Mouse (Mus musculus) neural tube, embryonic 12.5 days (tissue): Measurements from ENCODE around the gene Tex36. TPM values are rescaled to one million over a fixed set of nuclear protein-coding genes. Genes with fewer than 3 reads are reported as not detected.

ENCODE experiments used
- ATAC-seq: fragments of 200-750 bp; cut with Nextera tagmentation; 2 replicates; pipeline ENCODE4 v1.8.0; 2017; ENCODE audit warnings: low read depth, mild to moderate bottlenecking, moderate TSS enrichment, moderate library complexity; ENCODE audit not compliant: low FRiP score
- H3K27ac ChIP-seq: fragments of 300-500 bp; sonication (generic); 2 replicates; pipeline ENCODE4 v1.5.1; 2016
- H3K27me3 ChIP-seq: fragments of 300-500 bp; sonication (generic); replicated peaks from 2 replicates; pipeline ENCODE4 v1.6.1; 2016; ENCODE audit warnings: mild to moderate bottlenecking
- H3K36me3 ChIP-seq: fragments of 300-500 bp; sonication (generic); 2 replicates; pipeline ENCODE4 v1.6.1; 2016; ENCODE audit warnings: mild to moderate bottlenecking
- H3K4me1 ChIP-seq: fragments of 300-500 bp; sonication (generic); 2 replicates; pipeline ENCODE4 v1.6.1; 2016
- H3K4me2 ChIP-seq: fragments of 300-500 bp; sonication (generic); replicated peaks from 2 replicates; pipeline ENCODE4 v1.6.1; 2016; ENCODE audit warnings: mild to moderate bottlenecking
- H3K4me3 ChIP-seq: fragments of 300-500 bp; sonication (generic); 2 replicates; pipeline ENCODE4 v1.5.1; 2016
- H3K9ac ChIP-seq: fragments of 300-500 bp; sonication (generic); 2 replicates; pipeline ENCODE4 v1.6.1; 2016; ENCODE audit warnings: mild to moderate bottlenecking
- H3K9me3 ChIP-seq: fragments of 300-500 bp; sonication (generic); 2 replicates; pipeline ENCODE4 v1.6.1; 2016; ENCODE audit warnings: mild to moderate bottlenecking
- WGBS: fragments of 180-500 bp; shearing (Covaris S2); methylation state at CpG from one replicate; pipeline ENCODE4 v1.1.7; 2016; 5-methylcytosine and 5-hydroxymethylcytosine counted together
- polyA plus RNA-seq: library from polyadenylated mRNA; unstranded; fragments of >200 nt; fragmentation: Nextera tagmentation; extraction: Ambion mirVana; gene quantifications from 2 replicates; pipeline ENCODE4 v1.2.1, GENCODE M21; 2016

Tex36 gene
- not detected in 2 replicates for polyA plus RNA-seq

DNA sequence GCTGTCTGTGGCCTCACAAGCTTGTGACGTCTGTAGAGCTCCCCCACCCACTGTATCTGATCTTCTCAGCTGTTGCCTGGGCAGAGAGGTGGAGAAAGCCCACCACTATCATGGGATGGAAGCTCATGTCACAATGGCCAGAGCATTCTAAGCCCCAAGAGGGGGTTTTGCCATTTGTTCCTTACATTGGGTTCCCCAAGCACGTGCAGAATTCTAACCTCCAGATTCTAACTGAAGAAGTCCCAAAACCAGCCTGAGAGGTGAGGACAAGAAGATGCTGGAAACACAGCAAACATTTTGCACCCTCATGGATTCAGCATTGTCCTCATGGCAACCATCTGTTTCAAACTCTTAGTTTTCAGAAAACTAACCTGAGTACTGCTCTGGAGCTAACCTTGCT is at the start of gene Tex36:
Gene Tex36 (minus strand): TSS at position 101 of the 400 bp plus-strand sequence.
- Histone ChIP-seq H3K9me3 (no peaks in the 10 kb centered on the region), H3K27ac (no peak within 1 kb of the TSS), H3K4me2 (no peak within 1 kb of the TSS), H3K9ac (no peak within 1 kb of the TSS), H3K4me3 (no peak within 1 kb of the TSS), H3K27me3 (no peaks in the 10 kb centered on the region), H3K4me1 (no peaks in the 10 kb centered on the region), H3K36me3 (no peaks in the 10 kb centered on the region)
- no peak for ATAC-seq
- WGBS: 63% methylated on average over 2 of the region's 2 CpGs

DNA sequence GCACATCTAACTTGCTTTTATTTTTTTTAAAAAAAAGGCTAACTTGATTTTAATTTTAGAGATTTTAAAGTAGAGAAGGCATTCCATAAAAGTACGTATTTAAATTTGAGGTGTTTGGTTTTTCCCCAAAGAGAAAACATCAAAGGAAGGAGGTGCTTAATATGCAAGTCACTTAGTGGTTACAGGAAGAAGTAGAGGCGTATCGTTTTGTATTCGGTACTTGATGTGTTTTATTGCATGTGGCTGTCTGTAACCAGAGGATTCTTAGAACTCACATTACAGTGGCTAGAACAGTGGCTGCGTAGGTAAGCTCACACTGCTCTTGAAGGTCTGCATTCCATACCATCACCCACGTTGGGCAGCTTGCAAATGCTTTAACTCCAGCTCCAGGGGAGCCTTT is 43.8 kb upstream of the Tex36 start:
- H3K36me3 ChIP-seq: peaks cover 87% of the 10 kb centered on the region
- H3K9ac ChIP-seq: no peak overlapping the region
- H3K27me3 ChIP-seq: no peaks in the 10 kb centered on the region
- H3K4me3 ChIP-seq: no peak overlapping the region
- ATAC-seq: no peak
- 93% methylated on average over 6 of the region's 6 CpGs for WGBS
- H3K27ac ChIP-seq: no peak overlapping the region
- H3K4me1 ChIP-seq: no peaks in the 10 kb centered on the region
- H3K4me2 ChIP-seq: no peak overlapping the region
- no peaks in the 10 kb centered on the region for H3K9me3 ChIP-seq

DNA sequence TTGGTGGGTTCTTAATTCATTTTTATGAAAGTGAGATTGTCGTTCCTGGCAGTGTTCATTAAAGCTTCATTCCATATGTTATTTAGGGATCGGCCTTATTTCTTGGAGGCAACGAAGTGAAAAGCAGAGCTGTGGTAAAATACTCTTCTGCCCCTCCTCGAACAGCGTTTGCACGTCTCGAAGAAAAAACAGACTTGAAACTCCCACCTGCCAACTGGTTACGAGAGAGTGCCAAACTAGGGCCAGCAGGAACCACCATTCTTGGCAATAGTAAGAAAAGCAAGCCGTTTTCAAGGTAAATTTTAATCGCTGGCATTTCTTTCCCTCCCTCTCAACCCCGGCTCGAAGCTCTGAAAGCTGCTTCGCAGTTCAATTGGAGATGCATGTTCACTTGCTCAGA is 36.9 kb upstream of the Tex36 start:
- H3K9me3 ChIP-seq: no peaks in the 10 kb centered on the region
- ATAC-seq: no peak
- H3K27ac ChIP-seq: no peak overlapping the region
- peaks cover 9% of the 10 kb centered on the region; the same call in 1 of the 2 replicates for H3K4me1 ChIP-seq
- H3K4me2 ChIP-seq: peak overlapping the region; percentile 93
- peaks cover 31% of the 10 kb centered on the region for H3K36me3 ChIP-seq
- no peak overlapping the region for H3K4me3 ChIP-seq
- H3K9ac ChIP-seq: no peak overlapping the region
- no peaks in the 10 kb centered on the region for H3K27me3 ChIP-seq
- WGBS: 92% methylated on average over 13 of the region's 13 CpGs

- H3K4me1 ChIP-seq: peaks cover 9% of the 10 kb centered on the region; the same call in 1 of the 2 replicates
- peak overlapping the region; percentile 93 for H3K4me2 ChIP-seq
- no peaks in the 10 kb centered on the region for H3K9me3 ChIP-seq
- peaks cover 27% of the 10 kb centered on the region for H3K36me3 ChIP-seq
- H3K4me3 ChIP-seq: peak overlapping the region; percentile 76
- no peak for ATAC-seq
- peak overlapping the region; percentile 80 for H3K9ac ChIP-seq
- WGBS: 16% methylated on average over 13 of the region's 13 CpGs
- H3K27ac ChIP-seq: no peak overlapping the region
- no peaks in the 10 kb centered on the region for H3K27me3 ChIP-seq
Measured at GRCm38 (mm10) chr7:133638306-133638705, 36.3 kb upstream of the Tex36 start.

DNA sequence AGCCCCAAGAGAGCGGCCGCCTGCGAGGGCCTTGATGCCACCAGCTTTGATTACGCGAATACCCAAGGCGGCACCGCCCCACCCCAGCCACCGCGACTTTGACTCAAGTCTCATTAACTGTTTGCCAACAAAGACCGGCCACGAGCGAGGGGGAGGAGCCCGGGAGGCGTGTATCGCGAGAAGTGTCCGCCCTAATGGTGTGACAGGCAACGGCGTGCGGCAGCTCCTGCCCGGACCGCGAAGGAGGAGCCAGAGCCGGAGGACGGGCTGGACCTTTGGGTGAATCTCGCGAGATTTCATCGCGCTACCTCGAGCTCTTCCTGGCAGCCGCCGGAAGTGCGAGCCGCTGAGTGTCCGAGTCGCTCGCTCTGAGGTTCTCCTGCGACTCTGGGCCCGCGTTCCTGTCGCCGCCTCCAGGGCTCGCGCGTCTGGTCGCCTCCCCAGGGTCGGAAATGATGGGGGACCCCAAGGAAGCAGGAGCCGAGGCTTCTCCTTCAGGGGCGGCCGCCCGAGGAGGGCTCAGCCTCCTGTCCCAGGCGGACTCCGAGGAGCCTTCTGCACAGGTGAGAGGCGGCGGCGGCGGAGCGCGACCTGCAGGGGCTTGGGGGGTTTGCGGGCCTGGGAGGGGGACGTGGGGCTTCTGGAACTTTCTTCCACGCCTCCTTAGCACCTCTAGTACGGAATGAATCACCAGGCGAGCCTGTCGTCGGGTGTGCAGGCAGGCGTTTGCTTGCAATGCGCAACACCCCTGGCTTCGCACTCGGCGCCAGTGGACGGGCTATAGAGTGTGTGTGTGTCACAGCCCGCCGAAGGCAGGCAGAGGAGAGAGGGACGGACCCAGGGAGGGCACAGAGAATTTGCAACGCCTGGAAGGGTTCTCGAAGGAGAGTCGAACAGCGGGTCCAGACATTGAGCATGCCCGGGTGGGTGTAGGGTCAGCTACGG is 35.7 kb upstream of the Tex36 start, which contains the start of gene Edrf1:
Gene Edrf1 (plus strand): TSS at position 183 of the 945 bp plus-strand sequence.
- peaks cover 20% of the 10 kb centered on the region for H3K36me3 ChIP-seq
- H3K4me2 ChIP-seq: peak within 1 kb of the TSS; percentile 93
- peak; percentile 99 for ATAC-seq
- peak within 1 kb of the TSS; percentile 76 for H3K4me3 ChIP-seq
- no peaks in the 10 kb centered on the region for H3K9me3 ChIP-seq
- peak within 1 kb of the TSS; percentile 68 for H3K27ac ChIP-seq
- H3K9ac ChIP-seq: peak within 1 kb of the TSS; percentile 80
- no peaks in the 10 kb centered on the region for H3K27me3 ChIP-seq
- WGBS: under 1% methylated on average over 81 of the region's 81 CpGs
- peaks cover 9% of the 10 kb centered on the region; the same call in 1 of the 2 replicates for H3K4me1 ChIP-seq

- H3K4me3 ChIP-seq: peak overlapping the region; percentile 76
- 3% methylated on average over 21 of the region's 21 CpGs for WGBS
- H3K4me1 ChIP-seq: peaks cover 9% of the 10 kb centered on the region; the same call in 1 of the 2 replicates
- H3K27me3 ChIP-seq: no peaks in the 10 kb centered on the region
- peak overlapping the region; percentile 68 for H3K27ac ChIP-seq
- peak overlapping the region; percentile 78 for H3K9ac ChIP-seq
- H3K9me3 ChIP-seq: no peaks in the 10 kb centered on the region
- ATAC-seq: peak; percentile 62
- peak overlapping the region; percentile 93 for H3K4me2 ChIP-seq
- peaks cover 12% of the 10 kb centered on the region for H3K36me3 ChIP-seq
Measured at GRCm38 (mm10) chr7:133636738-133637352, 34.9 kb upstream of the Tex36 start.

- Histone ChIP-seq H3K27me3 (no peaks in the 10 kb centered on the region), H3K9ac (no peak overlapping the region), H3K9me3 (no peaks in the 10 kb centered on the region), H3K27ac (no peak overlapping the region), H3K4me1 (peaks cover 9% of the 10 kb centered on the region; the same call in 1 of the 2 replicates), H3K4me3 (no peak overlapping the region), H3K36me3 (no peaks in the 10 kb centered on the region), H3K4me2 (no peak overlapping the region)
- ATAC-seq: no peak
- 63% methylated on average over 10 of the region's 12 CpGs for WGBS
Measured at GRCm38 (mm10) chr7:133634932-133635650, 33.1 kb upstream of the Tex36 start.

- Histone ChIP-seq H3K9ac (no peak overlapping the region), H3K9me3 (no peaks in the 10 kb centered on the region), H3K4me1 (no peaks in the 10 kb centered on the region), H3K4me2 (no peak overlapping the region), H3K27me3 (no peaks in the 10 kb centered on the region), H3K27ac (no peak overlapping the region), H3K36me3 (no peaks in the 10 kb centered on the region), H3K4me3 (no peak overlapping the region)
- 17% methylated on average over 2 of the region's 2 CpGs for WGBS
- ATAC-seq: no peak
Measured at GRCm38 (mm10) chr7:133632476-133632875, 30.5 kb upstream of the Tex36 start.

DNA sequence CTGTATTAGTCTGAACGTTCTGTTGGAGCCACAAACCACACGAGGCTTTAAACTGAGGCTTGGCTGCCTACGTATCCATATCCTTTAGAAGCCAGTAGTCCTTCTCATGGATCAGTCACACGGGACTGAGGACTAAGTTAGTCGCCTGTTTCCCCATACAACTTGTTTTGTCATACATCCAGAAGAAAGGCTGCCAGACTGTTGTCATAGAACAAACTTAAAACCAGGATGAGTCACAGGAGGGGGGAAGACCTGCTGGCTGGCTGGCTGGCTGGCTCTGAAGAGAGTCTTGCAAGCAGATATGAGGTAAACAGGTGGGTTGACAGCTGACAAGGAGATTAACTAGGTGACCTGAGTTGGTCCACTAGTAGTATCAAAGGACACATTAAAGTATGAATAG is 28.9 kb upstream of the Tex36 start:
- Histone ChIP-seq H3K9me3 (no peaks in the 10 kb centered on the region), H3K4me3 (no peak overlapping the region), H3K27ac (no peak overlapping the region), H3K36me3 (no peaks in the 10 kb centered on the region), H3K9ac (no peak overlapping the region), H3K4me2 (no peak overlapping the region), H3K27me3 (no peaks in the 10 kb centered on the region), H3K4me1 (no peaks in the 10 kb centered on the region)
- WGBS: 84% methylated on average over 5 of the region's 5 CpGs
- ATAC-seq: no peak

DNA sequence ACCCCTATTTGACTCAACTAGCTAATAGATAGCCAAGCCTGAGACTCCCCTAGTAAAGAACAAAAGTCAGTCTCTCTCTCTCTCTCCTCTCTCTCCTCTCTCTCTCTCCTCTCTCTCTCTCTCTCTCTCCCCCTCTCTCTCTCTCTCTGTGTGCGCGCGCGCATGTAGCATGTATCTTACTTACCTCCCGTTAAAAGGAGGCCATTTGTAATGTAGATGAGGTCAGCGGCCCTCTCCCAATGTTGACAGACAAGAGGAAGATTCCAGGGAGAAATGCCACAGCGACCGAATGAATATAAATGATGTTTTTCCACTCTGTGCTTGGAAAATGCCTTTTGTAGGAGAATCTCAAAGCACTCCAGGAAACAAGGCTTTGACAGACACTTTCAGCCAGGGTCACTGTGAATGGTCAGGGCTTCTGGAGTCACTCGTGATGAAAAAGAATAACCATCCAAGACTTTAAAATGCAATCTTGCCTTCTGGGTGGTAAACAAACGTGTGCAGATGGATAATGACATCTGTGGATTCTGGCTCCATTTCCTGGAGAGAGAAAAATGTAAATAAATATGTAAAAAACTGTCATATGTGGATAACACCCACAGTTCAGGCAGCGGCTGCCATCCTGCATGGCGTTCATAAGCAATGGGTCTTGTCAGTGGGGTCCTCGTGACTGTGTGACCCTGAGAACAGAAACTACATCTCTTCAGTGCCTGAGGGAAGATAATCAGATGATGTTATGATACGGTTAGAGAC is 25.4 kb upstream of the Tex36 start:
- WGBS: 48% methylated on average over 14 of the region's 14 CpGs
- ATAC-seq: no peak
- Histone ChIP-seq H3K4me3 (no peak overlapping the region), H3K27ac (no peak overlapping the region), H3K36me3 (no peaks in the 10 kb centered on the region), H3K4me1 (no peaks in the 10 kb centered on the region), H3K27me3 (no peaks in the 10 kb centered on the region), H3K4me2 (no peak overlapping the region), H3K9ac (no peak overlapping the region), H3K9me3 (no peaks in the 10 kb centered on the region)

- no peak for ATAC-seq
- Histone ChIP-seq H3K4me2 (no peak overlapping the region), H3K27ac (no peak overlapping the region), H3K36me3 (no peaks in the 10 kb centered on the region), H3K9ac (no peak overlapping the region), H3K4me3 (no peak overlapping the region), H3K4me1 (no peaks in the 10 kb centered on the region), H3K27me3 (no peaks in the 10 kb centered on the region), H3K9me3 (no peaks in the 10 kb centered on the region)
- WGBS: 87% methylated on average over 5 of the region's 5 CpGs
Measured at GRCm38 (mm10) chr7:133623226-133623625, 21.3 kb upstream of the Tex36 start.
